In genomic region chr2:147298499-147298896, GRCm38 (mm10) we compare ENCODE assay signal across 8 mouse cellular contexts.
DNase-seq lines count a peak whose midpoint lies in the region; TF ChIP-seq lines count a peak whose summit lies in the region.

No protein-coding gene starts in this region.

- intact Hi-C loops in heart, adult 2 months (cut with DNase I), result no loop called here

- peak; percentile 5 for DNase-seq in kidney, adult 18-20 months
- DNase-seq in kidney, adult 11 months, result no peak
- DNase-seq in cerebellum, adult 9-11 months, result peak; percentile 76
- peak; percentile 51 to 59 for DNase-seq in heart, adult 2 months
- peak; percentile 58 to 70 for DNase-seq in kidney, postnatal 4 days
- peak; percentile 48 to 54 for DNase-seq in lung, adult 18-20 months
- DNase-seq in right cerebral cortex, postnatal 10 days (ENCODE audit: low spot score in 2 of 2), result peak; percentile 93 to 95
- DNase-seq in urinary bladder, postnatal 10 days (ENCODE audit: low spot score), result no peak

- TF ChIP-seq EP300 in heart, adult 2 months (IDR thresholded peaks at IDR 0.05; ENCODE audit: insufficient read depth, low read depth, low read length), result no peak

- WGBS in heart, adult 2 months, result 14% methylated on average over 7 of the region's 7 CpGs

- TF ChIP-seq POLR2A in heart, adult 2 months (IDR thresholded peaks at IDR 0.05; ENCODE audit: insufficient read depth, low read depth, low read length), result no peak

- no peak overlapping the region for H3K27ac ChIP-seq in heart, adult 2 months

- no peaks in the 10 kb centered on the region for H3K79me2 ChIP-seq in heart, adult 2 months (replicated peaks; ENCODE audit: control insufficient read depth, insufficient read depth, low read length)

- H3K4me3 ChIP-seq in heart, adult 2 months, result no peak overlapping the region

- H3K36me3 ChIP-seq in heart, adult 2 months (ENCODE audit: control insufficient read depth, insufficient read depth, low read length), result no peaks in the 10 kb centered on the region

- H3K27me3 ChIP-seq in heart, adult 2 months (ENCODE audit: control insufficient read depth, insufficient read depth, low read length), result no peaks in the 10 kb centered on the region

- peaks cover 2% of the 10 kb centered on the region; the same call in 1 of the 2 replicates for H3K4me1 ChIP-seq in heart, adult 2 months (ENCODE audit: control insufficient read depth, insufficient read depth, low read length)

- no peak overlapping the region for H3K9ac ChIP-seq in heart, adult 2 months (ENCODE audit: low read depth, low read length)

- no peak for TF ChIP-seq CTCF in heart, adult 2 months (IDR thresholded peaks at IDR 0.05)

Comparison
In these comparisons a context has a peak if more than half of its experiments do, and no peak if none do; other contexts are left out.
1. DNase-seq: peak in kidney, adult 18-20 months (single experiment), cerebellum, adult 9-11 months (single experiment), heart, adult 2 months (2 of 2), kidney, postnatal 4 days (2 of 2), lung, adult 18-20 months (2 of 2) and right cerebral cortex, postnatal 10 days (2 of 2); none in kidney, adult 11 months (single experiment) and urinary bladder, postnatal 10 days (single experiment).